Mouse (Mus musculus) forebrain, embryonic 13.5 days (tissue): ENCODE results near the gene Ankub1. TPM values are rescaled to one million over a fixed set of nuclear protein-coding genes. Genes with fewer than 3 reads are reported as not detected.
A peak's percentile ranks its signal among the peaks of the same experiment; 100 is the strongest.

Experiments used
- ATAC-seq: fragments of 200-750 bp; cut with Nextera tagmentation; 2 replicates; pipeline ENCODE4 v1.8.0; 2017
- H3K27ac ChIP-seq: fragments of 300-500 bp; sonication (generic); 2 replicates; pipeline ENCODE4 v1.5.1; 2015; ENCODE audit warnings: inconsistent platforms, mild to moderate bottlenecking, moderate library complexity
- H3K27me3 ChIP-seq: fragments of 300-500 bp; sonication (generic); 2 replicates; pipeline ENCODE4 v1.6.1; 2015; ENCODE audit warnings: mild to moderate bottlenecking, inconsistent platforms
- H3K36me3 ChIP-seq: fragments of 300-500 bp; sonication (generic); 2 replicates; pipeline ENCODE4 v1.6.1; 2015; ENCODE audit warnings: mild to moderate bottlenecking, inconsistent platforms; ENCODE audit not compliant: poor library complexity, severe bottlenecking
- H3K4me1 ChIP-seq: fragments of 300-500 bp; sonication (generic); 2 replicates; pipeline ENCODE4 v1.6.1; 2015; ENCODE audit warnings: inconsistent platforms
- H3K4me2 ChIP-seq: fragments of 300-500 bp; sonication (generic); 2 replicates; pipeline ENCODE4 v1.6.1; 2015; ENCODE audit warnings: inconsistent platforms, mild to moderate bottlenecking, moderate library complexity
- H3K4me3 ChIP-seq: fragments of 300-500 bp; sonication (generic); 2 replicates; pipeline ENCODE4 v1.5.1; 2015; ENCODE audit warnings: mild to moderate bottlenecking, inconsistent platforms
- H3K9ac ChIP-seq: fragments of 300-500 bp; sonication (generic); 2 replicates; pipeline ENCODE4 v1.6.1; 2015; ENCODE audit warnings: mild to moderate bottlenecking, inconsistent platforms
- H3K9me3 ChIP-seq: fragments of 300-500 bp; sonication (generic); replicated peaks from 2 replicates; pipeline ENCODE4 v1.6.1; 2016; ENCODE audit warnings: inconsistent platforms
- WGBS: fragments of 180-500 bp; shearing (Covaris S2); methylation state at CpG from one replicate; pipeline ENCODE4 v1.1.7; 2015; 5-methylcytosine and 5-hydroxymethylcytosine counted together
- polyA plus RNA-seq: library from polyadenylated mRNA; unstranded; fragments of >200 nt; fragmentation: Nextera tagmentation; extraction: Ambion mirVana; gene quantifications from 2 replicates; pipeline ENCODE4 v1.2.1, GENCODE M21; 2015

Gene Ankub1
- polyA plus RNA-seq, 1 experiment from 2014 or later = 0.08 TPM

GRCm38 (mm10) chr3:57667054-57667723 lies 25.4 kb downstream of the Ankub1 start:
- peak overlapping the region; percentile 24 for H3K4me3 ChIP-seq
- no peak overlapping the region for H3K9ac ChIP-seq

GRCm38 (mm10) chr3:57665880-57666279 lies 26.7 kb downstream of the Ankub1 start:
- Histone ChIP-seq H3K4me3 (no peak overlapping the region), H3K9me3 (no peaks in the 10 kb centered on the region), H3K27me3 (no peaks in the 10 kb centered on the region), H3K27ac (no peak overlapping the region), H3K4me1 (no peaks in the 10 kb centered on the region), H3K4me2 (no peak overlapping the region), H3K9ac (no peak overlapping the region), H3K36me3 (no peaks in the 10 kb centered on the region)
- 89% methylated on average over 5 of the region's 5 CpGs for WGBS
- ATAC-seq = no peak

More at GRCm38 (mm10) chr3:57667054-57667723, 25.4 kb downstream of the Ankub1 start:
- H3K4me1 ChIP-seq = no peaks in the 10 kb centered on the region
- H3K4me2 ChIP-seq = peak overlapping the region; percentile 49
- no peaks in the 10 kb centered on the region for H3K9me3 ChIP-seq
- H3K27ac ChIP-seq = no peak overlapping the region
- ATAC-seq = peak; percentile 84
- H3K36me3 ChIP-seq = no peaks in the 10 kb centered on the region
- H3K27me3 ChIP-seq = no peaks in the 10 kb centered on the region
- WGBS = 32% methylated on average over 14 of the region's 14 CpGs

GRCm38 (mm10) chr3:57664682-57665081 lies 27.9 kb downstream of the Ankub1 start:
- H3K27ac ChIP-seq = no peak overlapping the region
- no peaks in the 10 kb centered on the region for H3K36me3 ChIP-seq
- ATAC-seq = no peak
- no peak overlapping the region for H3K9ac ChIP-seq
- no peaks in the 10 kb centered on the region for H3K9me3 ChIP-seq
- WGBS = 76% methylated on average over 10 of the region's 10 CpGs
- H3K27me3 ChIP-seq = no peaks in the 10 kb centered on the region
- H3K4me3 ChIP-seq = no peak overlapping the region
- no peaks in the 10 kb centered on the region for H3K4me1 ChIP-seq
- no peak overlapping the region for H3K4me2 ChIP-seq

GRCm38 (mm10) chr3:57663731-57664130 lies 28.9 kb downstream of the Ankub1 start:
- peak; percentile 37; the same call in 1 of the 2 replicates for ATAC-seq
- no peak overlapping the region for H3K9ac ChIP-seq

GRCm38 (mm10) chr3:57658608-57659007 lies 34.0 kb downstream of the Ankub1 start:
- no peak overlapping the region for H3K9ac ChIP-seq

More at GRCm38 (mm10) chr3:57663731-57664130, 28.9 kb downstream of the Ankub1 start:
- Histone ChIP-seq H3K9me3 (no peaks in the 10 kb centered on the region), H3K27ac (no peak overlapping the region), H3K27me3 (no peaks in the 10 kb centered on the region), H3K36me3 (no peaks in the 10 kb centered on the region), H3K4me1 (no peaks in the 10 kb centered on the region), H3K4me3 (no peak overlapping the region), H3K4me2 (no peak overlapping the region)
- 19% methylated on average over 6 of the region's 6 CpGs for WGBS

GRCm38 (mm10) chr3:57653646-57654045 lies 39.0 kb downstream of the Ankub1 start:
- Histone ChIP-seq H3K27ac (no peak overlapping the region), H3K4me1 (peaks cover 7% of the 10 kb centered on the region), H3K36me3 (peaks cover 3% of the 10 kb centered on the region; the same call in 1 of the 2 replicates), H3K27me3 (0 out of 2 replicates have a peak, but pooled peaks cover 6% of the 10 kb centered on the region), H3K4me2 (no peak overlapping the region), H3K4me3 (no peak overlapping the region), H3K9ac (no peak overlapping the region), H3K9me3 (no peaks in the 10 kb centered on the region)
- 88% methylated on average over 3 of the region's 3 CpGs for WGBS
- ATAC-seq = no peak

More at GRCm38 (mm10) chr3:57658608-57659007, 34.0 kb downstream of the Ankub1 start:
- no peaks in the 10 kb centered on the region for H3K4me1 ChIP-seq
- no peak overlapping the region for H3K4me3 ChIP-seq
- WGBS = 67% methylated on average over 6 of the region's 6 CpGs
- no peaks in the 10 kb centered on the region for H3K9me3 ChIP-seq
- no peak for ATAC-seq
- no peak overlapping the region for H3K4me2 ChIP-seq
- no peaks in the 10 kb centered on the region for H3K27me3 ChIP-seq
- H3K27ac ChIP-seq = no peak overlapping the region
- no peaks in the 10 kb centered on the region for H3K36me3 ChIP-seq

- H3K4me2 ChIP-seq = no peak overlapping the region
- 85% methylated on average over 3 of the region's 3 CpGs for WGBS
- H3K27ac ChIP-seq = no peak overlapping the region
- no peak overlapping the region for H3K4me3 ChIP-seq
- H3K4me1 ChIP-seq = peaks cover 7% of the 10 kb centered on the region
- 0 out of 2 replicates have a peak, but pooled peaks cover 6% of the 10 kb centered on the region for H3K27me3 ChIP-seq
- no peak for ATAC-seq
- no peak overlapping the region for H3K9ac ChIP-seq
- no peaks in the 10 kb centered on the region for H3K9me3 ChIP-seq
- H3K36me3 ChIP-seq = peaks cover 3% of the 10 kb centered on the region; the same call in 1 of the 2 replicates
These were observed 40.1 kb downstream of the Ankub1 start for GRCm38 (mm10) chr3:57652485-57652884.

- Histone ChIP-seq H3K36me3 (peaks cover 4% of the 10 kb centered on the region), H3K27ac (no peak overlapping the region), H3K4me3 (peak overlapping the region; percentile 79), H3K9ac (peak overlapping the region; percentile 81), H3K27me3 (0 out of 2 replicates have a peak, but pooled peaks cover 6% of the 10 kb centered on the region), H3K4me1 (peaks cover 7% of the 10 kb centered on the region), H3K4me2 (peak overlapping the region; percentile 68), H3K9me3 (no peaks in the 10 kb centered on the region)
- peak; percentile 50 for ATAC-seq
- 76% methylated on average over 3 of the region's 3 CpGs for WGBS
These were observed 40.7 kb downstream of the Ankub1 start for GRCm38 (mm10) chr3:57651865-57652259.

GRCm38 (mm10) chr3:57651231-57651864 lies 41.3 kb downstream of the Ankub1 start, which contains the start of gene Commd2:
Gene Commd2, minus strand, starts transcription at chr3:57651715.
- Histone ChIP-seq H3K27me3 (0 out of 2 replicates have a peak, but pooled peaks cover 6% of the 10 kb centered on the region), H3K4me2 (peak within 1 kb of the TSS; percentile 68), H3K27ac (peak within 1 kb of the TSS; percentile 61), H3K36me3 (peaks cover 9% of the 10 kb centered on the region), H3K9ac (peak within 1 kb of the TSS; percentile 81), H3K9me3 (no peaks in the 10 kb centered on the region), H3K4me1 (peaks cover 7% of the 10 kb centered on the region), H3K4me3 (peak within 1 kb of the TSS; percentile 79)
- peak; percentile 99 for ATAC-seq
- WGBS = under 1% methylated on average over 42 of the region's 42 CpGs

- no peak for ATAC-seq
- Histone ChIP-seq H3K4me3 (no peak overlapping the region), H3K27ac (no peak overlapping the region), H3K27me3 (no peaks in the 10 kb centered on the region), H3K36me3 (peaks cover 20% of the 10 kb centered on the region), H3K4me2 (no peak overlapping the region), H3K9me3 (no peaks in the 10 kb centered on the region), H3K4me1 (no peaks in the 10 kb centered on the region), H3K9ac (no peak overlapping the region)
- WGBS = 93% methylated on average over 6 of the region's 6 CpGs
These were observed 49.4 kb downstream of the Ankub1 start for GRCm38 (mm10) chr3:57643191-57643590.

GRCm38 (mm10) chr3:57637596-57637995 lies 55.0 kb downstream of the Ankub1 start:
- no peaks in the 10 kb centered on the region for H3K27me3 ChIP-seq
- no peak overlapping the region for H3K4me2 ChIP-seq
- 77% methylated on average over 6 of the region's 6 CpGs for WGBS
- H3K36me3 ChIP-seq = no peaks in the 10 kb centered on the region
- H3K4me3 ChIP-seq = no peak overlapping the region
- H3K4me1 ChIP-seq = no peaks in the 10 kb centered on the region
- H3K27ac ChIP-seq = no peak overlapping the region
- no peaks in the 10 kb centered on the region for H3K9me3 ChIP-seq
- H3K9ac ChIP-seq = no peak overlapping the region
- no peak for ATAC-seq

GRCm38 (mm10) chr3:57634763-57635487 lies 57.7 kb downstream of the Ankub1 start:
- H3K4me2 ChIP-seq = no peak overlapping the region
- ATAC-seq = peak; percentile 48; the same call in 1 of the 2 replicates
- no peak overlapping the region for H3K9ac ChIP-seq
- no peaks in the 10 kb centered on the region for H3K36me3 ChIP-seq
- 87% methylated on average over 3 of the region's 3 CpGs for WGBS
- H3K9me3 ChIP-seq = no peaks in the 10 kb centered on the region
- H3K4me1 ChIP-seq = no peaks in the 10 kb centered on the region
- H3K27ac ChIP-seq = no peak overlapping the region
- H3K4me3 ChIP-seq = no peak overlapping the region
- no peaks in the 10 kb centered on the region for H3K27me3 ChIP-seq
